8 mouse cellular contexts compared by ENCODE assay signal in genomic region chr11:116333526-116334416, GRCm38 (mm10). TPM values are rescaled to one million over a fixed set of nuclear protein-coding genes. Genes with fewer than 3 reads are reported as not detected.
DNase-seq lines count a peak whose midpoint lies in the region; ATAC-seq lines count a peak whose summit lies in the region.

No protein-coding gene starts in this region.

- peak overlapping the region; percentile 100 for H3K4me2 ChIP-seq in liver, embryonic 11.5 days
- peak overlapping the region; percentile 89 for H3K4me2 ChIP-seq in forebrain, embryonic 15.5 days (replicated peaks)
- peak overlapping the region; percentile 99 for H3K4me2 ChIP-seq in neural tube, embryonic 15.5 days

- peaks cover 36% of the 10 kb centered on the region for H3K27me3 ChIP-seq in liver, embryonic 11.5 days (replicated peaks; ENCODE audit: control insufficient read depth, insufficient read depth, low read length)
- peaks cover 16% of the 10 kb centered on the region; the same call in 1 of the 2 replicates for H3K27me3 ChIP-seq in forebrain, embryonic 15.5 days
- H3K27me3 ChIP-seq in neural tube, embryonic 15.5 days (replicated peaks), result peaks cover 24% of the 10 kb centered on the region

- H3K36me3 ChIP-seq in liver, embryonic 11.5 days (ENCODE audit: control insufficient read depth, insufficient read depth, low read length), result no peaks in the 10 kb centered on the region
- H3K36me3 ChIP-seq in forebrain, embryonic 15.5 days, result 0 out of 2 replicates have a peak, but pooled peaks cover 6% of the 10 kb centered on the region
- H3K36me3 ChIP-seq in neural tube, embryonic 15.5 days, result no peaks in the 10 kb centered on the region

- H3K9me3 ChIP-seq in liver, embryonic 11.5 days (ENCODE audit: control insufficient read depth, low read length), result no peaks in the 10 kb centered on the region
- H3K9me3 ChIP-seq in forebrain, embryonic 15.5 days, result no peaks in the 10 kb centered on the region
- no peaks in the 10 kb centered on the region for H3K9me3 ChIP-seq in neural tube, embryonic 15.5 days (replicated peaks)

- H3K9ac ChIP-seq in liver, embryonic 11.5 days (ENCODE audit: low read depth, low read length), result no peak overlapping the region
- no peak overlapping the region for H3K9ac ChIP-seq in forebrain, embryonic 15.5 days (replicated peaks)
- H3K9ac ChIP-seq in neural tube, embryonic 15.5 days (replicated peaks), result no peak overlapping the region

- 26% methylated on average over 31 of the region's 31 CpGs for WGBS in liver, embryonic 11.5 days
- WGBS in forebrain, embryonic 15.5 days, result 27% methylated on average over 31 of the region's 31 CpGs
- 24% methylated on average over 31 of the region's 31 CpGs for WGBS in neural tube, embryonic 15.5 days

- peak overlapping the region; percentile 34; the same call in 1 of the 2 replicates for H3K27ac ChIP-seq in liver, embryonic 11.5 days (ENCODE audit: low read depth, low read length)
- H3K27ac ChIP-seq in forebrain, embryonic 15.5 days (replicated peaks), result peak overlapping the region; percentile 32; the same call in 1 of the 2 replicates
- H3K27ac ChIP-seq in neural tube, embryonic 15.5 days (replicated peaks), result no peak overlapping the region; the same call in 1 of the 2 replicates

- ATAC-seq in liver, embryonic 11.5 days (replicated peaks; ENCODE audit: low FRiP score), result no peak
- no peak for ATAC-seq in forebrain, embryonic 15.5 days (replicated peaks)
- ATAC-seq in neural tube, embryonic 15.5 days (ENCODE audit: low FRiP score), result no peak

- H3K4me3 ChIP-seq in liver, embryonic 11.5 days (ENCODE audit: low read depth, low read length), result peak overlapping the region; percentile 73
- peak overlapping the region; percentile 43 for H3K4me3 ChIP-seq in forebrain, embryonic 15.5 days
- peak overlapping the region; percentile 57 for H3K4me3 ChIP-seq in neural tube, embryonic 15.5 days (replicated peaks)

- no peak for DNase-seq in liver, embryonic 11.5 days (ENCODE audit: low spot score)
- DNase-seq in liver, result no peak
- peak; percentile 38 to 69 for DNase-seq in kidney, postnatal 25 days
- no peak for DNase-seq in urinary bladder, postnatal 25 days (ENCODE audit: low spot score)
- no peak for DNase-seq in frontal cortex, postnatal 14 days (ENCODE audit: low spot score in 2 of 2)
- no peak for DNase-seq in thymus, postnatal 0 days (ENCODE audit: low spot score)

- H3K4me1 ChIP-seq in liver, embryonic 11.5 days (replicated peaks; ENCODE audit: control insufficient read depth, insufficient read depth, low read length), result peaks cover 26% of the 10 kb centered on the region
- peaks cover 78% of the 10 kb centered on the region for H3K4me1 ChIP-seq in forebrain, embryonic 15.5 days
- H3K4me1 ChIP-seq in neural tube, embryonic 15.5 days, result peaks cover 66% of the 10 kb centered on the region

RNA-seq across cellular contexts. Expression of gene Foxj1, which starts 1.4 kb away (rescaled TPM):
- 1.2 and 1.3 TPM in 2 replicates for polyA plus RNA-seq in liver, embryonic 11.5 days (2014; fragmentation: Nextera tagmentation; extraction: Ambion mirVana)
- polyA plus RNA-seq in forebrain, embryonic 15.5 days (2015; fragmentation: Nextera tagmentation; extraction: Ambion mirVana), result 9.5 and 14.7 TPM in 2 replicates
- 11.3 and 12.1 TPM in 2 replicates for polyA plus RNA-seq in neural tube, embryonic 15.5 days (2015; fragmentation: Nextera tagmentation; extraction: Ambion mirVana)
- 1.3 and 1.5 TPM in 2 replicates for polyA plus RNA-seq in thymus, postnatal 0 days (2015; fragmentation: Nextera tagmentation; extraction: Ambion mirVana)

RNA-seq across cellular contexts. Expression of gene Exoc7, which starts 26.7 kb away (rescaled TPM):
- 47.4 and 51.3 TPM in 2 replicates for polyA plus RNA-seq in liver, embryonic 11.5 days (2014; fragmentation: Nextera tagmentation; extraction: Ambion mirVana)
- polyA plus RNA-seq in forebrain, embryonic 15.5 days (2015; fragmentation: Nextera tagmentation; extraction: Ambion mirVana), result 109 and 114 TPM in 2 replicates
- 113 and 114 TPM in 2 replicates for polyA plus RNA-seq in neural tube, embryonic 15.5 days (2015; fragmentation: Nextera tagmentation; extraction: Ambion mirVana)
- polyA plus RNA-seq in thymus, postnatal 0 days (2015; fragmentation: Nextera tagmentation; extraction: Ambion mirVana), result 73.0 and 74.5 TPM in 2 replicates

RNA-seq across cellular contexts. Expression of gene Galr2, which starts 53.0 kb away (rescaled TPM):
- polyA plus RNA-seq in liver, embryonic 11.5 days (2014; fragmentation: Nextera tagmentation; extraction: Ambion mirVana), result 0.11 TPM in 1 of 2 replicates, not detected in the other
- polyA plus RNA-seq in forebrain, embryonic 15.5 days (2015; fragmentation: Nextera tagmentation; extraction: Ambion mirVana), result 0.29 TPM in 1 of 2 replicates, not detected in the other
- 0.47 and 0.52 TPM in 2 replicates for polyA plus RNA-seq in neural tube, embryonic 15.5 days (2015; fragmentation: Nextera tagmentation; extraction: Ambion mirVana)
- polyA plus RNA-seq in thymus, postnatal 0 days (2015; fragmentation: Nextera tagmentation; extraction: Ambion mirVana), result 0.49 and 0.59 TPM in 2 replicates

RNA-seq across cellular contexts. Expression of gene Srp68, which starts 59.8 kb away (rescaled TPM):
- 88.4 and 89.4 TPM in 2 replicates for polyA plus RNA-seq in liver, embryonic 11.5 days (2014; fragmentation: Nextera tagmentation; extraction: Ambion mirVana)
- 68.9 and 71.5 TPM in 2 replicates for polyA plus RNA-seq in forebrain, embryonic 15.5 days (2015; fragmentation: Nextera tagmentation; extraction: Ambion mirVana)
- polyA plus RNA-seq in neural tube, embryonic 15.5 days (2015; fragmentation: Nextera tagmentation; extraction: Ambion mirVana), result 64.2 and 77.9 TPM in 2 replicates
- polyA plus RNA-seq in thymus, postnatal 0 days (2015; fragmentation: Nextera tagmentation; extraction: Ambion mirVana), result 86.4 and 89.0 TPM in 2 replicates

Comparison
In these comparisons a context has a peak if more than half of its experiments do, and no peak if none do; other contexts are left out.
1. DNase-seq: peak in kidney, postnatal 25 days (2 of 2); none in liver, embryonic 11.5 days (single experiment), liver (single experiment), urinary bladder, postnatal 25 days (single experiment), frontal cortex, postnatal 14 days (0 of 2) and thymus, postnatal 0 days (single experiment).
2. Peak in every context shown above with its lines, with median percentiles within 50 percentile points of each other: H3K4me2 ChIP-seq and H3K4me3 ChIP-seq.